Mouse (Mus musculus): ENCODE measurements around the gene Schip1.

Gene Schip1

DNA sequence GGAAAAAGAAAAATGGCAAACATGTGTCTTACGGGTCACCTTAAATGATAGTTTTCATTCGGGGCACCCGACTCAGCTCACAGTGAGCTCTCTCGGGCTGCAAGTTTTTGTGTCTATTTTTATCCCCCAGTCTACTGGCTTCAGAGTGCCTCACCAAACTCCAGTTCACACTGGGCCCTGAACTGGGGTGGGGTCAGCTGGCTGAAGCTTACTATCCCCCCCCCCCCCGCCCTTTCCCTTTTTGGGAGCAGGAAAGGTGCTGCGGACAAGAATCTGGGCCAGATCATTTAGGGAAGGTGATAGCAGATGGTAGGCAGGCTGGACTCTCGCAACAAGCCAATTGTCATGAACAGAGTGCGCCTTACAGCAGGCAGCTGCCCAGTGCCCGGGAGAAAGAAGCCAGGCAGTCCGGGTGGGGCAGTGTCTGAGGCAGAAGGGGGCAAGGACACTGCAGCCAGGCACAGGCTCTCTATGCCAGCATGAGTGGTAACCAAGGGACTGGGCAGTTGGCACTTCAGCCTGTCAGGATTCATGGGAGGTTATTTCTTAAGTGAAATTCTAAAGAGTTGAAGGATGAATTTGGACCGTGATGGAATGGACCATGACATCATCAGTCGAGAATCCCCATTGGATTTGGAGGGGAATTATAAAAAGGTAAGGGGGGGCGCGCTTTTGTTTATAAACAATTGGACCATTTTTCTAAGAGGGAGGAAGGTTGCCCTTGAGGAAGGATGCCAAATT, 519.3 kb downstream of the Schip1 start:
- no peak for DNase-seq (ENCODE audit: low spot score)

DNA sequence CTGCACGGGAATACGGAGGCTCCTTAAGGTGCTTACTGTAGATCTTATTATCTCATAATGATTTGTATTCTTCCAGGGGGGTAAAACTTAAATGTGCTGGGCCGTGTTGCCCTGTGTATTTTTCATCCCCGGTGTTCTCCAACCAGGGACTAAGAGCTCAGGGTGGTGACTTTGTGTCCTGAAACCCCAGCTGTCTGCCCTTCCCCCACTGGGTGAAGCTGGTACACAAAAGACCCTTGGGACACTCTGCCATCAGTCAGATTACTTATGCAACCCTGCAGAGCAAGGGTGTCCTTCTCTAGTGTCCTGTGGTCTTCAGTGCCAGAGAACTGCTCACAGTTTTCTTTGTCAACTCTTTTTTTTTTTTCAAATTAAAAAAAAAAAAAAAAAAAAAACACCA, 520.6 kb downstream of the Schip1 start:
- no peak for DNase-seq (ENCODE audit: low spot score)

DNA sequence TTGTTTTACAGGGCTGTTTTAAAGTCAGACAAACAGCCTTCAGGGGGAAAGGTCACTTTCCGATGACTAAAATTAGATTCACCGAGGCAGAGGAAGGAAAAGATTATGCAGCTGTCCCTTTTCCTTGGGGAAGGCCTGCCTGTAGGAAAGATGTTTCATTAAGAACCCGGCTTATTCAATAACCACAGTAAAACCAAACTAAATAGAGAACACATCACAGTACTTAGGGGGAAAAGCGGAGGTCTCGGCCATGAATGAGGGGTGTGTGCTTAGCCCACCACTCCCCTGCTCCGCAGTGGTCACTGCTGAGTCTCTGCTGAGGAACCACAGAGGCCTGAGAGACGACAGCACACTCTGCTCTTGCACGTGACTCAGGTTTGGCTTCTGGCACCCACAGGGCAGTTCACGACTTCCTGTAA, 522.1 kb downstream of the Schip1 start:
- DNase-seq (ENCODE audit: low spot score) = no peak

DNA sequence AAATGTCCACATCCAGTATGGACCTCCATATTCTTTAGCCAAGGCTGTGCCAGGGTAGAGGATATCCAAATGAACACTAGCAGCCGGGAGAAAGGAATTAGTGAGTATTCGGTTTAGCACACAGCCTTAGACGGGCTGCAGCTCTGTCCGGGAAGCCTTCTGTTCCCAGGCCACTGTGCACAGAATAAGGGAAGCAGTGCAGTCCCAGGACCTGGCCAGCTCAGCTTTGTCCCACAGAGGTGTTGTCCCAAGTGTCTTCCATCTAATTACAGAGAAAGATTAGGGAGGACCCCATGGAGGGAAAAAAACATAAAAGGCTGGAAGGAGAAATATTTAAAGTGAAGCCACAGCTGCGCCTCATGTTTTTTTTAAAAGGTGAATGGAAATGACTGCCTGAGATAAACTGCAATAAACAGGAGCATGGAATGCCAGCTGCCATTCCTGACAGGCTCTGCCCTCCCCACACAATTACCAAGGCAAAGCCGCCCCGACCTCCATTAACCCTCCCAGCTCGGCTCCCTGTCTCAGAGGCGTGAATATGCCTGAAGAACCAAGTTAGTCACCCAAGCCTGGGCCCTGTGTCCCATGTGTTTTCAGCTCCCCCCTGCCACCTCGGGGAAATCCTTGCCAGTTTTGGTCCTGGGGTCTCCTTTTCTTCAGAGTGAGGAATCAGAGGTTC, 523.1 kb downstream of the Schip1 start:
- no peak for DNase-seq (ENCODE audit: low spot score)

DNA sequence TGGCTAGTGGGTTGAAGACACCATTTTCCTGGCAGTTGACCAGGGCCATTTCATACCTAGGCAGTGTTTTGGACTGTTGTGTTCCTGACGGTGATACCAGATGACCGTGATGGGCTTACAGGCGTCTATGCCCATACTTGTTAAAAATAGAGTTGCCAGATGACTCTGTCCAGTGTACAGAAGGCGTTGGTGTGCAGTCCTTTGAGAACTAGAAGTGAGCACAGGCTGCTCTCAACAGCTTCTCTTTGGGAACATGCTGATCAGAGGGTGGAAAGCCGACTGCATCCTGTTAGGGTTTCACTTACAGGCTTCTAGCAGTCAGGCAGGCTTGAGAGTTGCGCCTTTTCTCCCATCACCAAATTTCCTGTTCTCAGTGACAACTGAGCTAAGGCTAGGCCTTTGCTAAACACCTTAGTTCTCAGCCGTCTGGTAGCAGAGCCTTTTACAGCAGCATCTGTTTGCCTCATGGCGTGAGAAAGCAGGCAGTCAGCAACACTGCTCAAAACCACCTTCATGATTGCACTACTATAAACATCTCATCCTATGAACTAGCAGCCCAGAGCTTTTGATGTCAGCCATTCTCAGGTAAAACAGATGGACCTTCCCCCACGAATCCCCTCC, 524.7 kb downstream of the Schip1 start:
- no peak for DNase-seq (ENCODE audit: low spot score)

DNA sequence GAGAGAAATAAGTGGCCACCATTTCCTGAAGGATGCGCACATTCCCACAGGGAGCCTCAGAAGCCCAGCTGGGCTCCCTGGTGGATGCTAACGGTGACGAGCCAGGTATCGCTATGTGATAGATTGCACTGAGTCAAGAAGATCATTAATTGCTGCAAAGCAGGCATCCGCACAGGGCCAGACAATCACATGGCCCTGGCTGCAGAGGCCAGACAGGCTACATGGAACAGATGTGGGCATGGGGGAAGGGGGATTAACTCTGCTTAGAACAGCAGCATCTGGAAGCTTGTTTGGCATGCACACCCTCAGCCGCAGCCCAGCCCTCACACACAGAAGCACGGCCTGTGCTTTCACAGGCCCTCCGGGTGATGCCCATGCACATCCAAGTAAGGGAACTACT, 525.8 kb downstream of the Schip1 start:
- no peak for DNase-seq (ENCODE audit: low spot score)

DNA sequence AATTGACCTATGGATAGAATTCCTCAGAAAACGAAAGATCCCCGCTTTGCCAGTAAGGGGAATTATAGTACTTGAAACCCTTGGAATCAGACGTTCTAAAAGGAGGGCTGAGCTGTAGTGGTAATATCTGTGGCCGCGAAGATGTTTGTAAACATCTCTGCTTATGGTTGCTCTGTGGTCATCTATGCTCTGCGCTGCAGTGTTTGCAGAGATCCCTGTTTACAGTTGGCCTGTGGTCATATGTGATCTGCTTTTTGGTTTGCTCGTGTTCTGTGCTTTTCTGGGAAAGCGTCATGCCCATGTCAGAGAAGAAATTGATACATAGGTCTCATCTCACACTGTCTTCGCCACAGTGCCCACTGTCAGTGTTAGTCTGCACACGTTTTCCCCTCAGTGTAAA, 528.0 kb downstream of the Schip1 start:
- no peak for DNase-seq (ENCODE audit: low spot score)

DNA sequence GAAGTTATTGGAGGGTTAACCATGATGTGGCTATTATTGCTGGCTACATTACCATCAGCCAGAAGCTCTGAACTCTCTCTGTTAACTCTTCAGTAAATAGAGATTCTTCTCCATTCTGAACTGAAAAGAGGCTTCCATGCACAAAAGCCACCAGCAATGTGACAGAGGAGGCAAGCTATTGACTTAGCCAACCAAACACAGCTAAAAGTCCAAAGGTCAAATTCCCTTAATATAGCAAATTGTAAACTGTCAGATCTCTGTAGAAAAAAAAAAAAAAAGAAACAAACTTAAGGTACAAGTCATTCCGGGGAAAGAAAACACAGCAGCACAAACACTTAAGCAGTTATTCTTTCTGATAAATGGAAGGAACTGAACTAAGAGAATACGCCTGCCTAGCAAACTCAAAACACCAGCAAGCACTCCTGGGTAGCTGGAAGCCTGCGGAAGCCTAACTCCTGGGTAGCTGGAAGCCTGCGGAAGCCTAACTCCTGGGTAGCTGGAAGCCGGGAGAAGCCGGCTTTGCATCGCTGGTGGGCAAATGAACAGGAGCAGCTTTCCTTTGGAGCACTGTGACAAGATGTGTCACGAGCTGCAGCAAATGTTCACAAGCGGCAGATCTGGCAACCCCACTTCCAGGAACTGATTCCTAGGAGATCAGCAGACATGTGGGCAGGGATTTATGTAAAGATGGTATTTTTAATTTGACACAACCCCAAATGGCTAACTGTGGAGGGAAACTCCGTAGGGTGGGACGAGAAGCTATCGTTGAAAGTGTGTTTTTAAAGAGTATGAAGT, 528.7 kb downstream of the Schip1 start:
- DNase-seq (ENCODE audit: low spot score) = no peak

DNA sequence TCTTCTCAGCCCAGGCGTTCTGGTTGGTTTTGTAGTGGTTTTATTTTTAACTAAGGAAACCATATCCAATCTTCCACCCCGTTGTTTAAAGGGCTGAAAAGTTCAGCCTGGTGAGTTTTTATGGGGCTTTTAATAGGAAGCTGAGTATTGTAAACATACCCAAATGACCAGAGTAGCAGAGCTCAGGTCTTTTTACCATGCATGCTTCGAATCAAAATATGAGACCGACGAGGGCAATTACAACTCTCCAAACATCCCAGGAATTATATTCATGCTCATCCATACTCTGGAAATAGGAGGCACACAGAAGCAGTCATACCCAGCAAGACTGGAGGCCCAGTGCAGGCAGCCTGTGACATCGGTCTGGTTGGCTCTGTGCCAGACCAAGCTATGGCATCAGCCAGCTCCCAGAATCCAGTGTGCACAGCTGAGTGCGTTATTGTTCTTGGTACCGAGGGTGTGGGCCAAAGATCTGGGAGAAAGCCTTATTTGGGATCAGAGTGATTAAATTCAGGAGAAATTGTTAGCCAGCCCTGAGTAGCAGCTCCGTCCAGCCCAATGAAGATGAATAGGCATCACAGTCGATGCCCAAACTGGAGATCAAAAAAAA, 530.8 kb downstream of the Schip1 start:
- DNase-seq (ENCODE audit: low spot score) = no peak

DNA sequence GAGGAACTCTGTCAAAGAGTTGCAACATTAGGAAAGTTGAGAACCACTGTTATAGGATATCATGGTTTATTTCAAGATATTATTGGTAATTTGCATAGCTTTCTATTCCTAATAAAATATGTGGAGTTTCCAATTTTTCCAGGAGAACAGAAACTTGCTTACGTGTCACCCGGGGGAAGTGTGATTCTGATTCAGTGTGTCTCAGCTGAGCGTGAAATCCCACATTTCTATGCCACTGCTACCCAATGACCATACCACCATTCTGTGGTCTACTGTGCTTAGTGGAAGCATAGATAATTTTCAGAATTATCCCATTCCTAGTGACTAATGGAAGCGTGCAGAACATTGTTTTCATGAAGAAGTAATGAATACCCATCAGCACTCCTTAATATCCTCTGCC, 532.3 kb downstream of the Schip1 start:
- no peak for DNase-seq (ENCODE audit: low spot score)

DNA sequence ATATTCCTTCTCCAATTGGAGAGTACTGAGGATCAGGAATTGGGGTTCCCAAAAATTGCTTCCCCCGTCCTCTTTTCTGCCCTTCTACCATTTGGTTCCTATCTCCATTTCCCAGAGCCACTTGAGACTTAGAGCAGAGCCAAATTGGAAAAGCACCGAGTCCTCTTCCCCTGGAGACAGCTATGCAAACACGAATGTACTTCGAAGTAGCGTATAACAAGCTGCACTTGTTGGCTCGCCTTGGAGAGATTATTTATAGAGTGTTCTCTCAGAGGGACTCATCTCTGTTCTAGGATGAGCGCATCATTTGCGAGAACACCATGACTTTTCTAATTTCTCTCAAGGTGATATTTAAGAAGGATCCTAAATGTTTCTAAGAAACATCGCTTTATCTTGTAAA, 538.3 kb downstream of the Schip1 start:
- no peak for DNase-seq (ENCODE audit: low spot score)

DNA sequence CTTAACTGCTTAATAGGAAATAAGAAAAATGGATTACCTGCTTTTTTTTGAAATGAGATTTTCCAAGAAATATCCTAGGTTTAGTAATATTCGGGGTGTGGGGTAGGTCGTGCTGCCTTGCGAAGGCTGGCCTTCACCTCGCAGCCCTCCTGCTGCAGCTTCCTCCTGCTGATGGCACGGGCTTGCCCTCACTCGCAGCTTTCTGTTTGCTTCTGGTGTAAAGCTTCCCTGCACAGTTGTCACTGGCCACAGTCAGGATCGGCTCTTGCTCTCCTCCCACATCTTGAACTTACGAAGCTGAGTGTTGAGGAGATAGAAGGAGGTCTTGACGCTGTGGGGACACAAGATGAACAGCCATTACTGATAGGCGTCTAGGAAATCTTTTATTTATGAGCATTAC, 539.9 kb downstream of the Schip1 start:
- DNase-seq (ENCODE audit: low spot score) = no peak

DNA sequence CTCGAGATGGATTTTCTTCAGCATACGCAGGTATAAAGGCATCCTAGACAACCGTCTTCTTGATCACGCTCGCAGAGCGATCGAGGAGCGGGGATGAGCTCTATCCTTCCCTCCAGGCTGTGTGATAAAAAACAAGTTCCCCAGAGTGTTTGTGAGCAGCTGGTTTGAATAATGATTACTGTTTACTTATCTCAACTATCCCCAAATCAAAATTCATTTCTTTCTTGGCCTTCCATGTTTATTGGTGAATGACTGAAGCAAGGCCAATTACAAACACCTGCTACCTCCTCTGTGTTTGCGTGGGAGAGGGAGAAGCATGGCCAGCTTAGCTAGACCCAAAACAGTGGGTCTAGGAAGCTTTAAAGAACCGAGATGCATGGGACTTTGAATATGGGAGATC, 540.4 kb downstream of the Schip1 start:
- no peak for DNase-seq (ENCODE audit: low spot score)

DNA sequence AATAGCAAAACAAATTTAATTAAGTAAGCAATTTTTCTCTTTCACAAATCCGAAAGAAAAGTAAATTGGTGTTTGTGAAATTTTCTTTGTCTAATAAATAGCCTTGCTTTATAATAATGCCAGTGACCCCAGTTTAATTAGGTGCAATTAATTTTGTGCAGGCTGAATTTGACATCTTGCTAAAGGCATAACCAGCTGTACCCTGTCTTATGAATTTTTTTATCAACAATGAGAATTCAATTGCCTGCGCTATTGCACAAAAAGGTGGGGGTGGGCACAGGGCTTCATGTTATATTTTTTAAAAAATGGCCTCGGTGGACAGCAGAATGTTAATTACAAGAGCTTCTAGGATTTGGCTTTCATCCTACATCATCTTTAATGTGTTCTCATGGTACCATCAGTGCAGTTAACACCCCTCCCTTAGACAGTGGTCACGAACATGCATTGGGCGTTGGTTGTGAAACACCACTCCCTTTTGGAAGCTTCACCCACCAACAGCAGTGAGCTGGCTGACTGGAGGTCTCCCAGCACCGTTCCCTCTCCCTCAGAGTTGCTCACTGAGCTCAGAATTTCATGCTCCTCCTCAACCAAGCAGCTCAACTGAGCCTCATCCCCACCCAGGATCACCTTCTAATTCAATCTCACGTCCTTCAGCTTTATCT, 541.5 kb downstream of the Schip1 start:
- DNase-seq (ENCODE audit: low spot score) = no peak

DNA sequence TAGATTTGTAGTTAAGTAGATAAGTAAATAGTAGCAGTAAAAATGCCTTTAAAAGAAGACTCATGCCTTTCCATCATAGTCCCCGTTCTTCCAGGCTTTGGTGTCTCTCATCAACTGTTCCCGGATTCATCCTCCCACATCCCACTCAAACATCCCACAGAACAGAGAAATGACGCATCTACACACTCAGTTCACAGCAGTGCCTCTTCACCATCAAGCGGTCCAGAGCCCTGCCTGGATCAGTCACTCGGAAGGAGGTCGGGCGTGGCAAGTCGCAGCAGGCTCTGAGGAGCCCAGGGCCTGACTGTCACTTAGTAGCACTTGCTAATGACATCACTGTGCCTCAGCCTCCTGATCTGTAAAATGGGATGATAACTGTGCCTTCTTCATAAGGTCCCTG, 542.1 kb downstream of the Schip1 start:
- DNase-seq (ENCODE audit: low spot score) = no peak

DNA sequence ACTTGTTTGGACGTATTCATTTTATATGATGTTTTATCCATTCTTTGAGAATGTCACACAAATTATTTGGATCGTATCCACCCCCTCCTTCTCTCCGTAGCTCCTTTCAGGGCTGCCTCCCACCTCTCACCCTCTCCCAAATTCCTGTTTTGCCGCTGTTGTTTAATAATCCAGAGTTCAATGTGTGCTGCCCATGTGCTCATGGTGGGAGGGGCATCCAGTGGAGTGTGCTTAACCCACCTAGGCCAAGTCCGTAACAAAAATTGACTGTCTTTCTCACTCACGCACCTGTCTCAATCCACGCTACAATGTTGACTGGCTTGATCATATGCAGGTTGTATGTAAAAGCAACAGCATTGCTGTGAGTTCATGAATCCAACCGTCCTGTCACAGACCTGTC, 542.7 kb downstream of the Schip1 start:
- DNase-seq (ENCODE audit: low spot score) = no peak

DNA sequence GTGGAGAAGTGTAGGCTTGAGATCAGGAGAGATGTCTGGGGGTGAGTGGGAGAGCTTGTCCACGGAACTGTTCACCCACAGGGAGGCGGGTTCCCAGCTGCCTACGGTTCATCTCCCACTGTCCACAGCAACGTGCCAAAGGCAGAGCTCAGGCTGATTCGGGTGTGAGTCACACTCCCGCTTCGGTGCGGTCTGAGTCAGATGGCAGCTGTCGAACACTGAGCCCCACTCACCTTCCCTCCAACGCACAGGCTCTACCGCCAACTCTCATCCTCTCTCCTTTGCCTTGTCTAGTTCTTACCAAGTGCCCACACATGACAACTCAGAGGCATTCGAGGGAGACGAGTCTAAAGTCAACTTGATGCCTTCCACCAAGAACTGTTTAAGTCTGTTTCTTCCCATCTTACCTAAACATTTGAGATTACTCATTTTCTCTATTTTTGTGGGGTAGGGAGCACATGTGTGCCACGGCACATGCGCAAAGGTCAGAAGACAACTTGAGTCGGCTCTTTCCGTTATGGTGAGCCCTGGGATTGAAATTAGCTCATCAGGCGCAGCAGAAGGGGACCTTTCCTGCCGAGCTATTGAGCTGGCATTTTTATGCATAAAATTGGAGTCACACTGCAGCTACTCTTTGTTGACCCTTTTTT, 544.4 kb downstream of the Schip1 start:
- no peak for DNase-seq (ENCODE audit: low spot score)

DNA sequence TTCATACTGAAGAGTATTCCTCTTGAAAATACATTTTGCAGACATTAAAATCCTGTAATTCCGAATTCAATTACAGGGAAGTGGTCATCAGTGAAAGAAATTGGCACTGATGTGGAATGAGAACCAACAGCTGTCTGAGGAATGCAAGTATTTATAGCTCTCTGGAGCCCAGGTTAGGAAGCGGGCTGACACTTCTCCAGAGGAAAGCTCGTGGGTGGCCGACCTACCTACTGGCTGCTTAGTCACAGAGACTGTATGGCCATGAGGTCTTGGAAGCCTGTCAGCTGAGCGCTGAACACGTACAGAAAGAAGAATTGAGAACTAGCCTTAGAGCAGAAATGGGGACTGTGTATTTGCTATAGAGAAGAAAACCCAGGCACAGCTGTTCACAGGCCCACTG, 545.4 kb downstream of the Schip1 start:
- no peak for DNase-seq (ENCODE audit: low spot score)

DNA sequence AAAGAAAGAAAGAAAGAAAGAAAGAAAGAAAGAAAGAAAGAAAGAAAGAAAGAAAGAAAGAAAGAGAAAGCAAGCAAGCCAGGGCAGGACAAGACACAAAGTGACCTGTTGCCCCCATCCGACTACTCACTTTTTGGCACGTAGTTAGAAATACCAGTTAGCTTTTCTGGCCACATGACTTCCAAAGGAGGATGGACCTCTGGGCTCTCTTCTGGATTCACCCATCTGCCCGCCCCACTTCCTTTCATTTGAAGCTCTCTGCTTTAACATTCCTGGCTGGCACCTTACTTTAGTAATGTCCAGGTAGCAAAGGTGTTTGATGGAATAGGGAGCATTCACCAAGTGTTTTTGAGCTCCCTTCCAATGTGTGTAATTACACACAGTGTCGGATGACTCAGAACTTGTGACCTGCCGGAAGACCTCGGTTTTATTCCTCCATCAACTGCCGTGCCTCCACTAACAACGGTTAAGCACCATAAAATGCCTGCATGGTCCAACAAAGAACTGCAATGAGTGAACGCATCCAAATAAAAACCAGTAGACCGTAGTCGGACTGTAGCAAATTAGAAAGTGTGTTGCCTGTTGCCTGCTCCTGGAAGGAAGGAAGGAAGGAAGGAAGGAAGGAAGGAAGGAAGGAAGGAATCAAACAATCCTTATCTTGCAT, 546.1 kb downstream of the Schip1 start:
- no peak for DNase-seq (ENCODE audit: low spot score)

DNA sequence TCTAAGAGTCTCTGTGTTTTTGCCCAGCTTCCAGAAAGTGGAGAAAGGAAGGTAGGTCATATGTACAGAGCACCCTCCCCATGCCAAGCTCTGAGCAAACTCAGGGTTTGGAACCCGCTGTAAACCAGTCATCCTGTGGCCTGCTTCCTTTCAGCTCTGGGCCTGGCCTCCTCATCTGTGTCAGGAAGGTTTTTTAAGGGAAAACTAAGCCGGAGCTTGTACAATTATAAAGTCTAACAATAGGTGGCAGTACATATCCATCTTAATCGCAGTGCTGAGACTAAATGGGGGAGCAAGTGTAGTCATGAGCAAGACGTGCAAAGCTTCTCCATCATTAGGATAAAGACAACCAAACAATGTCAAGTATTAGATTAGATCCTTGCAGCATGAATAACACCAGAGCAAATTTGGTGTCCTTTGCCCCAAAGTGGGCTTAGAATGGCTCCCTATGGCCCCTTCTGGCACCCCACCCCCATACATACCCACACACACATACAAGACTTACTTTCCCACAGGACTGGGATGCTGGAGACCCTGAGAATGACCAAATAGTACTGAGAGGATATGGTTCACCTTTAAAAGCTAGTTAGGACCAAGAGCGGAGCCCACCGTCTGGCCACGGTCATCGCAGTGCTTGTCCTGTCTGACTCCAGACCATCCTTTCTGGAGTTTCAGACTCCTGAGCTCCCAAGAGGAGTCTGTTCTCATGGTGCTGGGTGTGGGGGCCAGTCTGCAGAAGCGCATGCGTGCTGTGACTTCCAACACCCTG, 550.6 kb downstream of the Schip1 start:
- no peak for DNase-seq (ENCODE audit: low spot score)
